Mouse (Mus musculus) neutrophil, adult 5-6 weeks (primary cell): ENCODE measurements around the gene Pgm5. TPM values are rescaled to one million over a fixed set of nuclear protein-coding genes. Genes with fewer than 3 reads are reported as not detected.
"Not testable (repeated sequence)": the region's sequence is repeated elsewhere in the genome, so short reads cannot be mapped to it uniquely, and the experiment has no call there.

Source experiments
- ATAC-seq: fragments of 151-379, 151-347 bp; 2 replicates; pipeline ENCODE4 v1.8.0; 2017; ENCODE audit warnings: mild to moderate bottlenecking, moderate TSS enrichment; ENCODE audit not compliant: insufficient number of reproducible peaks, poor library complexity, low FRiP score, severe bottlenecking; ENCODE audit errors: extremely low read depth
- total RNA-seq: library from RNA; stranded (forward); fragments of 200-1000 nt; gene quantifications from 2 replicates; pipeline ENCODE4 v1.2.3, GENCODE M21; 2017

Gene Pgm5
- total RNA-seq, 1 experiment from 2014 or later = not detected

DNA sequence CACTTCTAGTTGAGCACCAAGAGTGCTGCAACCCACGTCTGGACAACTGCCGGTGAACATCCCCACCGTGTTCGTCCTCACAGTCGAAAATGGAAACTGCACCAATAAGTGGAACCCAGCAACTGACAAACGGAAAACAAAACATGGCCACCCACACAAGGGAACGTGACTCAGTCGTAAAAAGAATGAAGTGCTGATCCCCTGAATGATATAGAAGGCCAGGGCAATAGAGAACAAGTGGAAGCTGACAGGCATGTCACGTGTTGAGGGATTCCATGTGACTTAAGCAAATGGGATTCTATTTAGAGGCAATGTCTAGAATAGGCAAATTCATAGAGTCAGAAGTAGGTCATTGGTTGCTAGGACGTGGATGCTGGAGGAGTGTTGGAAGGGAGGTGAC is 137.3 kb downstream of the Pgm5 start:
- no peak for ATAC-seq

GRCm38 (mm10) chr19:24720448-24720847 is 141.2 kb downstream of the Pgm5 start:
- ATAC-seq = no peak

GRCm38 (mm10) chr19:24719504-24719903 is 142.2 kb downstream of the Pgm5 start:
- no peak for ATAC-seq

GRCm38 (mm10) chr19:24718021-24718420 is 143.6 kb downstream of the Pgm5 start:
- ATAC-seq = no peak

- no peak for ATAC-seq
Measured at GRCm38 (mm10) chr19:24716303-24717097, 145.2 kb downstream of the Pgm5 start.

DNA sequence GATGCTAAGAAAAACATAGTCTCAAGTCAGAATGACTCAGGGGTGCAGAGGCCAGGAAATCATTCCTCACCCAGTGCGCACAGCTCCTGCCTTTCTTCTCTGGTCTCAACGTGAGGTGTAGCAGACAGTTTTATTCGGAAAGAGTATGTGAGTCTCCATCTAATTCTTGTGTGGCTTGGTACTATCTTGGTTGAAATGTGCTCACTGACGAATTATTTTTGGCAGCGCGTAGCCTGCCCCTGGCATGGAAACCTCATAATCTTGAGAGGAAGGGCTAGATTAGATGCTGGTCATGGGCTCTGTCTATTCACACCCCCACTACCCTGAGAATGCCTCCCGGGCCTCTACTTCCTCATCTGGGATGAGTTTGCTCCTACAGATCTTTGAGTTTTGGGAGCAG is 153.6 kb downstream of the Pgm5 start:
- ATAC-seq = no peak

GRCm38 (mm10) chr19:24707071-24707906 is 154.4 kb downstream of the Pgm5 start:
- ATAC-seq = no peak

GRCm38 (mm10) chr19:24705395-24705794 is 156.3 kb downstream of the Pgm5 start:
- ATAC-seq = no peak

GRCm38 (mm10) chr19:24704326-24704725 is 157.3 kb downstream of the Pgm5 start:
- ATAC-seq = no peak

GRCm38 (mm10) chr19:24703680-24704079 is 158.0 kb downstream of the Pgm5 start:
- ATAC-seq = no peak

DNA sequence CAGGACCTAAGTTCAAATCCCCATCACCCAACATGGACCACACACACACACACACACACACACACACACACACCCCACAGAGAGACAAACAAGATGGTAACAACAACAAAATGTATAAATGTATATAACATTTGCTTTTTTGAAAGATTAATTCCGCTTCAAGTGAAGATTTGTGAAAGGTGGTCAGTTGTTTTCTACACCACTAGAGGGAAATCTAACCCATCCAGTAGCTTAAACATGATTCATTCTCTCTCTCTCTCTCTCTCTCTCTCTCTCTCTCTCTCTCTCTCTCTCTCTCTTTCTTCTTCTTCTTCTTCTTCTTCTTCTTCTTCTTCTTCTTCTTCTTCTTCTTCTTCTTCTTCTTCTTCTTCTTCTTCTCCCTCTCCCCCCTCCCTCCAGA is 158.5 kb downstream of the Pgm5 start:
- not testable (repeated sequence) for ATAC-seq

GRCm38 (mm10) chr19:24701716-24702115 is 159.9 kb downstream of the Pgm5 start:
- ATAC-seq = no peak

DNA sequence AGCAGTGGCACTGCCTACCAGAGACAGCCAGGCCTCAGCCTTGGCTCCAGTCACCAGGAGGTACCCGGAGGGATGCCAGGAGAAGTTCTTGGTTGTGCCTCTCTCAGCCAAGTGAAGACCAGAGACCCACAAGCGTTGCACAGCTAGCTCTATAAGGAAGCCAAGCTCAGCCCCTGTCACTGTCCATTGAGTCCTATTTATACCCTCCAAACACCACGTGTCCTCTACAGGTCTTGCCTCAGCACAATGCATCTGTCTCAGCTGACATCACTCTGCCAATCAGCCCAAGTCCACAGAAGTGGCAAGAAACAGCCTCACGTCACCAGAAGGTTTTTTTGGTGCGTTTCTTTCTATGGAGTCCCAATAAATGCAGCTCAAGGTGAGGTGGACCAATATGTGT is 161.0 kb downstream of the Pgm5 start:
- no peak for ATAC-seq

DNA sequence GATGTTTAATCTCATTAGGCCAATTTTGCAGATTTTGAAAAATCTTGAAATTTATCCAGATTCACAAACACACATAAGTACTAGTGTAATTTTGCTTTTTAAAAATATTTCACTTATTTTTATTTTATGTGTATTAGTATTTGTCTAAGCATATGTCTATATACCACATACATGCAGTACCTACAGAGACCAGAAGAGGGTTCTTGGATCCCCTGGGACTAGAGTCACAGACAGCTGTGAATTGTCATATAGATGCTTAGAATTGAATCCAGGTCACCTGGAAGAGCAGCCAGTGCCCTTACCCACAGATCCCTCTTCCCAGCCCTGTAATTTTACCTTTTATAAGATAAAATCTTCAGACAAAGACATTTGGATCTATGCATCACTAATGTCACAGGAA is 161.7 kb downstream of the Pgm5 start:
- no peak for ATAC-seq

DNA sequence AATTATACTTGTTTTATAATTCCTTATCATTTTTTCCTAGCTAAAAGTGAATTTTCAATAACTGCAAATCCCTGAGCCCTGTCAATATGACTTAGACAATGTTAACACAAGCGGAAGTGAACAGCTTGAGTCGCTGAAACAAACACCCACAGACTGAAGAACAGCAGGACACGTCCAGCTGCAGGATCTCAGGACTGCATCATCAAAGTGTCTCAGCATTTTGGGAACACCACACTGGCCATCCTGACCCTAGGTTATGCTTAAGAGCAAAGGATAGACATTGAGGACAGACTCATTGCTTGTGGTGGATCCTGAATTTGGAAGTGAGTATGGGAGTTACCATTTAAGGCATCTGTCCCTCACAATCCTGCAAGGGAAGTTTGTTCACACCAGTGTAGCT is 162.5 kb downstream of the Pgm5 start:
- no peak for ATAC-seq

DNA sequence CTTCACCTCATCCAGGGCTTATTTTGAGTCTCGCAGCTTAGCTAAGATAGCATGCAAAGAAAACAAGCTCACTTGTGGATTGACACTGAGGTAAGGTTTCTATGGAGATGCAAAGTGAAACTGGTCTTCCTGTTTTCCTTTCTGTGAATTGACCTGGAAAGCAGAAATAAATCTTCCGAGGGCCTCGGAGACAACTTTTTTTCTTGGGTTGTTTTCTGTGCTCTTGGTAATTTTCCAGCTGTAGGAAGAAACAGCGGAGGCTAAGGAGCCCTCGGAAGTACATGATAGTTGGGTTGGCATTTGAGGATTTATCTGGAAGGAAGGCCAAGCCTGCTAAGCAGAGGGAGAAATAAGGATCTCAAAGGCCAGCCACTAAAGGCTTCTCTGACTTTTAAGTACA is 163.0 kb downstream of the Pgm5 start:
- no peak for ATAC-seq

DNA sequence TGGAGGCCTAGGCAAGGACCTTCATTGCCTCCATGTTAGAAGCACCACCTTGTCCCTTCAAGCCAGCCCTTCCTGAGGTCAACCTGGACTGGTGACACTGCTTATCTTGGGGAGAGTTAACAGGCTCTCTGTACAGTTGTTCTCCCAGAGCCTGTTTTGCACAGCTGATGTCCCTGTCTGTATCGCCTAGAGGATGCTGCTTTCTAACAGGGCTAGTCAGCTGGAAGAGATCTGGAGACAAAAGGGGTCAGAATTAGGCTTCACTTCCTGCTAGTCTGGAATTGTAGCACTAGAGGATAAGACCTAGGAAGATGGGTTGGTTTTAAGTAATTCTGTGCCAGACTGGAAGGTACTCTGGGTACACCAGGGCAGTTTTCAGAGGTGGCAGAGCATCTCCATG is 163.7 kb downstream of the Pgm5 start:
- ATAC-seq = no peak

GRCm38 (mm10) chr19:24692691-24693090 is 169.0 kb downstream of the Pgm5 start:
- ATAC-seq = no peak

GRCm38 (mm10) chr19:24689531-24689930 is 172.1 kb downstream of the Pgm5 start:
- no peak for ATAC-seq

DNA sequence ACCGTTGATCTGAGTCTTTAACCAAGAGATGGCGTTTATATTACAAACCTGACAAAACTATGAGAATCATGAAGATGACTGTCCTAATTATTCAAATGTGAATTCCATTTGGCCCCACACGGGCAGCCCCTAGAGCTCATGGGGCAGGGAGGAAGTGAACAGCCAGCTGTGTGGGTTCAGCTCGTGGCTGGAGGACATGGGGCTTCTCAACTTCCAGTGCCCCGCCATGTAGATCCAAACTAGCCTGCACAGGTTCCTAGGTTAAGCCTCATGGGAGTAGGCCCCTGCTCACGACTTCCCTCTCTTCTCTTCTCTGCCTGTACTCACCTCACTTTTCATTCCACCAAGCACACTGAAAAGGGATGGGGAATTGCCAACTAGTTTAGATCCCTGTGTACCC is 173.3 kb downstream of the Pgm5 start:
- no peak for ATAC-seq
